Mouse (Mus musculus) lung, adult 2 months (tissue): ENCODE measurements at regions not wholly inside any gene's neighbourhood (a gene's known extent, or its start where the extent isn't known, plus 50 kb on each side); places are given as distances from the start of the nearest gene placed in this dataset.

Source experiments
- DNase-seq: peaks from one replicate; pipeline ENCODE4 v3.0.0; 2022
- H3K4me1 ChIP-seq: fragments of 200-500 bp; 2 replicates; pipeline ENCODE4 v1.6.1; 2011; ENCODE audit warnings: low read length; ENCODE audit not compliant: control insufficient read depth, insufficient read depth
- H3K4me3 ChIP-seq: fragments of 200-500 bp; replicated peaks from 2 replicates; pipeline ENCODE3; 2011; ENCODE audit warnings: low read depth, mild to moderate bottlenecking, control low read depth, low read length; ENCODE audit errors: extremely low read depth
- CTCF ChIP-seq: fragments of 200-500 bp; IDR thresholded peaks from 2 replicates; pipeline ENCODE4 v1.5.1; 2011; ENCODE audit warnings: mild to moderate bottlenecking, low read length, control low read depth; ENCODE audit not compliant: insufficient read depth
- POLR2A ChIP-seq: fragments of 200-500 bp; IDR thresholded peaks from 2 replicates; pipeline ENCODE4 v1.6.1; 2011; ENCODE audit warnings: low read depth, mild to moderate bottlenecking, control low read depth, low read length, borderline replicate concordance; ENCODE audit errors: extremely low read depth
- WGBS: fragments of 180-500 bp; shearing (Covaris S2); methylation state at CpG from one replicate; pipeline ENCODE4 v1.1.7; 2018; 5-methylcytosine and 5-hydroxymethylcytosine counted together

- WGBS = 71% methylated on average over 2 of the region's 2 CpGs
- TF ChIP-seq CTCF = no peak
- no peak for TF ChIP-seq POLR2A
- Histone ChIP-seq H3K4me1 (no peaks in the 10 kb centered on the region), H3K4me3 (no peak overlapping the region)
- no peak for DNase-seq
These were observed 199.0 kb downstream of the 3110018I06Rik start for GRCm38 (mm10) chr12:107687447-107687846.

GRCm38 (mm10) chr12:107689418-107689817 lies 201.0 kb downstream of the 3110018I06Rik start:
- H3K4me1 ChIP-seq = no peaks in the 10 kb centered on the region
- no peak for DNase-seq
- TF ChIP-seq POLR2A = no peak
- TF ChIP-seq CTCF = no peak
- WGBS = 65% methylated on average over 7 of the region's 7 CpGs
- H3K4me3 ChIP-seq = no peak overlapping the region

GRCm38 (mm10) chr12:107690061-107690460 lies 201.6 kb downstream of the 3110018I06Rik start:
- DNase-seq = no peak
- WGBS = 59% methylated on average over 3 of the region's 3 CpGs
- H3K4me1 ChIP-seq = no peaks in the 10 kb centered on the region
- H3K4me3 ChIP-seq = no peak overlapping the region
- TF ChIP-seq POLR2A (no peak), CTCF (no peak)

DNA sequence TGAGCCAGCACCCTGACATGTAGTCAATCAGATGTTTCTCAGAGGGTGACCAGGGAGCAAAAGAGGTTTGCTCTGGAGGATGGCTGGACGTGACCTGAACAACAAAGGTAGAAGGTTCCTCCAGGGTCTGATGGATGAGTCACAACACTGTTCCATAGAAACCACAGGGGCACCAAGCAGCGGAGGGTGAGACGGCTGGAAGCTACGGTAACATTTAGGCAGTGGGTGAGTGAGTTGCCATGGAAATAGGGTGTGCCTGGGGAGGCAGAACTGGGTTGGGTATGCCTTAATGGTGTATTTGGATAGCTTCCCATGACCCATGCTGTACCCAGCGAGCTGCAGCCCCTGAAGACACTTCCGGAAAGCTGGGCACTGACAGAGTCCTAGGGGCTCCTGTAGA lies 205.3 kb downstream of the 3110018I06Rik start:
- no peak for DNase-seq
- TF ChIP-seq CTCF (no peak), POLR2A (no peak)
- H3K4me3 ChIP-seq = no peak overlapping the region
- no peaks in the 10 kb centered on the region for H3K4me1 ChIP-seq
- 68% methylated on average over 6 of the region's 6 CpGs for WGBS

DNA sequence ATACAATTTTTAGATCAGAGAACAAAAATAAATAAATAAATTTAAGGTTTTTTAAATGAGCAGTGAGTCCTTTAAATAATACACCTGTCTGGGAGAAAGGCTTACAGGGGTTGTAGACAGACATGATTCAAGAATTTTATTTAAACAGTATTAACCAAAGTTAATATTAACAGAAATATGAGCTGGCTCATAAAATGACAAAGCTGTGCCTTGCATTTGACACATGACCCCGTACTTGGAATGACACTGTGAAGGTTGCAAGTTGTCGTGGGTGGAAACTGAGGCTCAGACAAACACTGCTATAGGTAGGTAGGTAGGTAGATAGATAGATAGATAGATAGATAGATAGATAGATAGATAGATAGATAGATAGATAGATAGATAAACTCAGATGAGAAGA lies 206.6 kb downstream of the 3110018I06Rik start:
- no peak for DNase-seq
- Histone ChIP-seq H3K4me3 (no peak overlapping the region), H3K4me1 (no peaks in the 10 kb centered on the region)
- TF ChIP-seq CTCF = no peak
- TF ChIP-seq POLR2A = no peak
- 66% methylated on average over 2 of the region's 2 CpGs for WGBS

GRCm38 (mm10) chr12:107695438-107696267 lies 207.2 kb downstream of the 3110018I06Rik start:
- 86% methylated on average over 13 of the region's 13 CpGs for WGBS
- Histone ChIP-seq H3K4me3 (no peak overlapping the region), H3K4me1 (no peaks in the 10 kb centered on the region)
- TF ChIP-seq POLR2A (no peak), CTCF (no peak)
- DNase-seq = no peak

DNA sequence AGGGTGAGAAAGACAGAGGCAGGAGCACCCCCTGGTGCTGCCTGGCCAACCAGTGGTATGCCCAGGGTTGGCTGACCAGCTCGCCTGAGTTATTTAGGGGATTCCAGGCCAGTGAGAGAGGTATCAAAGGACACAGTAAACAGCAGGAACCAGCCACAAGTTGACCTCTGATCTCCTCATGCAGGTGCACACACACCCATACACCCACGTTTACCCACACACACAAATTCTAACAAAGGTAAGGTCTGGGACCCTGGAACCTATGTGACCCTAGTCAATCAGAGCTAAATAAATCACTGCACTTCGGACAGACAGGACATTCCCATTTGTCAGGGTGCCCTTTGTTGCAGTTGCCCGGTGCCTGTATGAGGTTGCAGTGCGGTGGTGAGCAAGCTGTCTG lies 211.9 kb downstream of the 3110018I06Rik start:
- 39% methylated on average over 5 of the region's 5 CpGs for WGBS
- no peak overlapping the region for H3K4me3 ChIP-seq

DNA sequence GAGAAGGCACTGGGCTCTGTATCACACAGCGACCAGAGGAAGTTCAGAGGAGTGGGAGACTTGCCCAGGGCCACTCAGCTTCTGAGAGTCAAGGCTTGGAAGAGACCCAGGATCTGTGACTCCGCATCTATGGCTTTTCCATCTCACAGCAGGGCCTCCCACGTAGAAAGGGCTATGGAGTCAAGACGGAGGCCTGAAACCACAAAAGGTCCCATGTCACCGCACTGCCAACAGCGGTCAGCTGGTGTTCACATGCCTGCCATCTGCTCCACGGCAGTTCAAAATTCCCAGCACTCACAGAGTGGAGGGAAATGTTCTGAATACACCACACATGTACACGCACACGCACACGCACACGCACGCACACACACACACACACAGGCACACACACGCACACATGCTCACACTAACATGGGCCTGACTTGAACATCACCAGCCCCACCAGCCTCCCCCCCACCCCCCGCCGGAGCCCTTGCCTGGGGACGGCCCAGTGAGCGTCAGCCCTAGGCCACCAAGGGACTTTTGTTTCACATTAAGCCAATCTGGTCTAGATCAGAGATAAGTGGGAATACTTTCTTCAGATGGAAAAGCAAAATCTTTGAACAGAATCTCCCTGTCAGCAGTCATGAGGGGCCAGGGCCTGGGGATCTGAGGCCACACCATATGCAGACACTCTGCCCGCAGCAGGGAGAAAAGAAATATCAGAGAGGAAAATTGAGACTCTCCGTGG lies 212.6 kb downstream of the 3110018I06Rik start:
- Histone ChIP-seq H3K4me1 (no peaks in the 10 kb centered on the region), H3K4me3 (no peak overlapping the region)
- WGBS = 79% methylated on average over 19 of the region's 19 CpGs
- no peak for DNase-seq
- no peak for TF ChIP-seq CTCF
- TF ChIP-seq POLR2A = no peak

More for the DNA sequence above, 211.9 kb downstream of the 3110018I06Rik start:
- TF ChIP-seq POLR2A (no peak), CTCF (no peak)
- no peak for DNase-seq
- H3K4me1 ChIP-seq = no peaks in the 10 kb centered on the region

DNA sequence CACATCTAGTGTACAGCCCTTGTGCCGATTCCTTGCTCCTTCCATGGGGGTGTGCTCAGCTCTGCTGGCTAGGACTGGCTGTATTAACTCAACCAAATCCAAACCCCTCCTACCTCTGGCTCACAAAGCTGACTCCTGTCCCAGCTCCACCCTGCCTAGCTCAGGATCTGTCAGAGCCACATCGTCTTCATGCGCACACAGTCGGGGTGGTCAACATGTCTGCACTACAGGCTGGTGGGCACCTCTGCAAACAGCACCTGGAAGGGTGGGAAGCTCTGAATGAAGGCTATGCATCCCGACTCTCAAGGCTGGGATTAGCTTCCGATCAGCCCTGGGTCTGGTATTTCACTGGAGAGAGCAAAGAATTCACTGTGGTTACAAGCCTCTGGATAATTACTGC lies 220.4 kb downstream of the 3110018I06Rik start:
- Histone ChIP-seq H3K4me1 (no peaks in the 10 kb centered on the region), H3K4me3 (no peak overlapping the region)
- 80% methylated on average over 6 of the region's 6 CpGs for WGBS
- no peak for DNase-seq
- no peak for TF ChIP-seq CTCF
- no peak for TF ChIP-seq POLR2A
